Mouse (Mus musculus) liver, postnatal 0 days (tissue): Measurements from ENCODE around the gene Nup210l.

Experiments
- CTCF ChIP-seq: sonication (generic); IDR thresholded peaks from 2 replicates; pipeline ENCODE4 v1.5.1; 2016; ENCODE audit warnings: antibody characterized with exemption, low read depth
- EP300 ChIP-seq: IDR thresholded peaks from 2 replicates; pipeline ENCODE4 v1.6.1; 2016; ENCODE audit warnings: antibody characterized with exemption, low read depth, mild to moderate bottlenecking

GRCm38 (mm10) chr3:90111706-90112105 lies 7.8 kb downstream of the Nup210l start:
- TF ChIP-seq CTCF (no peak), EP300 (no peak)
